Mouse (Mus musculus) embryonic facial prominence, embryonic 10.5 days (tissue): Measurements from ENCODE around the gene Lrmda. TPM values are rescaled to one million over a fixed set of nuclear protein-coding genes. Genes with fewer than 3 reads are reported as not detected.

ENCODE experiments used
- DNase-seq: peaks from one replicate; pipeline ENCODE4 v3.0.0-alpha.2; 2017; ENCODE audit warnings: low spot score
- H3K27ac ChIP-seq: fragments of 300-500 bp; sonication (generic); replicated peaks from 2 replicates; pipeline ENCODE4 v1.5.1; 2016; ENCODE audit warnings: mild to moderate bottlenecking
- H3K27me3 ChIP-seq: fragments of 300-500 bp; sonication (generic); replicated peaks from 2 replicates; pipeline ENCODE4 v1.6.1; 2016; ENCODE audit warnings: low read depth, mild to moderate bottlenecking; ENCODE audit not compliant: poor library complexity, severe bottlenecking
- H3K36me3 ChIP-seq: fragments of 300-500 bp; sonication (generic); replicated peaks from 2 replicates; pipeline ENCODE4 v1.6.1; 2016; ENCODE audit warnings: mild to moderate bottlenecking, moderate library complexity
- H3K4me1 ChIP-seq: fragments of 300-500 bp; sonication (generic); 2 replicates; pipeline ENCODE4 v1.6.1; 2016
- H3K4me3 ChIP-seq: fragments of 300-500 bp; sonication (generic); 2 replicates; pipeline ENCODE4 v1.5.1; 2016; ENCODE audit warnings: mild to moderate bottlenecking, moderate library complexity
- H3K9me3 ChIP-seq: fragments of 300-500 bp; sonication (generic); 2 replicates; pipeline ENCODE4 v1.6.1; 2016; ENCODE audit warnings: mild to moderate bottlenecking
- WGBS: fragments of 180-500 bp; shearing (Covaris S2); methylation state at CpG from one replicate; pipeline ENCODE4 v1.1.7; 2016; 5-methylcytosine and 5-hydroxymethylcytosine counted together
- polyA plus RNA-seq: library from polyadenylated mRNA; unstranded; fragments of >200 nt; fragmentation: Nextera tagmentation; extraction: Ambion mirVana; gene quantifications from 2 replicates; pipeline ENCODE4 v1.2.1, GENCODE M21; 2016

The Lrmda gene
- polyA plus RNA-seq, 1 experiment from 2014 or later, result 0.88 TPM

DNA sequence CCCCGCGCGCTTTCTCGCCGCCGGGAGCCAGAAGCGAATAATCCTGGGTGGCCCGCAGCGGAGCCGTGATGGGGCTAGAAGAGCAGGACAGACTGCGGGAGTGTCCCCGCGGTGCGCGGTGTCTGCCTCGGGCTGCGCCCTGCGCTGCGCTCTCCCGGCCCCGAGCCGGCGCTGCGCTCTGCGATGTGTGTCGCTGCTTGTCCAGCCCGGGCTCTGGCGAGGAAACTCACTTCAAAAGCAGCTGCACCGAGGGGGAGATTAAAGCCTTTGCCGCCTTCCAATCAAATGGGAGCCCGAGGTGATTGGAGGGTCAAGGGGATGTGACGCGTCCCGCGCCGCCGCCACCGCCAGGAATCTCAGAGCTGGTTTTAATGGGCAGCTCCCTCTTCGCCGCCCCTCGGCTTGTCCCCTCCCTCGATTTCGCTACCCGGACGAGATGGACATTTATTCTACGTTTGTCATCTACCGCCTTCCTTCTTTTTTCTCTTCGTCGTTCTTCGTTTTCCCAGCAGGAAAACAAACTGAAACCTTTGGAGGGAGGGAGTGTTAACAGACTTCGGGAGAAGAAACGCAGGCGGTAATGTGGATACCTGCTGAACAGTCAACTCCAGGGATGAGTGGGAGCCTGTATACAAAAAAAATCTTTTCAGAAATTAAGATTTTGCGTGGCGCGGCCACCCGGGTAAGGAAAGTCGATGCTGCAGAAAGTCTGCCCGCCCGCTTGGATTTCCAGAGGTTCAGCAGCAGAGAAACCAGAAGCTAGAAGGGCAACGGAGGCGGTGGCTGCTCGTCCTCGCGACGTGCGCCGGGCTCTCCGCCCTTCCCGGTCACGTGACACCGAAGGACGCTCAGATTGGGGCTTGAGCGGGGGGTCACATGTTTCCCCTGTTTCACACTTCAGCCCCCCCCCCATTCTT lies 31.6 kb upstream of the Lrmda start:
- peaks cover 78% of the 10 kb centered on the region for H3K4me1 ChIP-seq
- peak; percentile 98 for DNase-seq
- under 1% methylated on average over 74 of the region's 74 CpGs for WGBS
- H3K36me3 ChIP-seq, result peaks cover 17% of the 10 kb centered on the region
- peak overlapping the region; percentile 92 for H3K27ac ChIP-seq
- H3K27me3 ChIP-seq, result peaks cover 80% of the 10 kb centered on the region
- H3K4me3 ChIP-seq, result peak overlapping the region; percentile 85
- no peaks in the 10 kb centered on the region for H3K9me3 ChIP-seq

DNA sequence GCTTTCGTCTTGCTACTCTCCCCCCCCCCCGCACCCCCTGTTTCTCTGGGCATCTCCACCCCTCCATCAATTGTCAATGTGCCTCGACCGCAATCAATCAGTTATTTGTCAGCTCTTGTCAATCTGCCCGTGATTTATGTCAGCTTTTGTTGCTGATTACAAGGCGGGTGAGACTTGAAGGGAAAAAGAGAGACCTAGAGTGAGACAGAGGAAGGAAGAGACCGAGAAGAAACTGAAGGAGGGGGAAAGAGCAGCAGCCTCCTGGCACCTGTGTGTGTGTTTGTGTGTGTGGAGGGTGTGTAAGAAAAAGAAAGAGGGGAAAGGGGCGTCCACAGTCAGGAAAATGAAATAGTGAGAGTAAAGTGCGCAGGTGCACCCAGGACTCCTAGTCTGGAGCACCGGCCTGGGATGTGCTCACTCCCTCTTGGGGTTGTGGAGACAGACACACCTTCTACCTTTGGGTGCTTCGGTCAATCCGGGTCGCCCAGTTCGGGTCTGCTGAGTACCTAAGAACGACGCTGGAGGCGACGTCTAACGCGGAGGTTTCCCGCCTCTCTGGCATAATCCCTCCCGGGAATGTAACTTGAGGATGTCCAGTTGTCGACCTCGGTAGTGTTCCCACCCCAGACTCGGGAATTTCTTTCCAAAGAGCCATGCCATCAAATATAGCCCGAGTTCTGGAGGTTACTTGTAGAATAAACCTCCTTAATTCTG lies 30.8 kb upstream of the Lrmda start:
- H3K27ac ChIP-seq, result peak overlapping the region; percentile 92
- H3K4me3 ChIP-seq, result peak overlapping the region; percentile 85
- peaks cover 17% of the 10 kb centered on the region for H3K36me3 ChIP-seq
- peaks cover 75% of the 10 kb centered on the region for H3K4me1 ChIP-seq
- H3K27me3 ChIP-seq, result peaks cover 82% of the 10 kb centered on the region
- peak; percentile 59 for DNase-seq
- under 1% methylated on average over 26 of the region's 26 CpGs for WGBS
- no peaks in the 10 kb centered on the region for H3K9me3 ChIP-seq

DNA sequence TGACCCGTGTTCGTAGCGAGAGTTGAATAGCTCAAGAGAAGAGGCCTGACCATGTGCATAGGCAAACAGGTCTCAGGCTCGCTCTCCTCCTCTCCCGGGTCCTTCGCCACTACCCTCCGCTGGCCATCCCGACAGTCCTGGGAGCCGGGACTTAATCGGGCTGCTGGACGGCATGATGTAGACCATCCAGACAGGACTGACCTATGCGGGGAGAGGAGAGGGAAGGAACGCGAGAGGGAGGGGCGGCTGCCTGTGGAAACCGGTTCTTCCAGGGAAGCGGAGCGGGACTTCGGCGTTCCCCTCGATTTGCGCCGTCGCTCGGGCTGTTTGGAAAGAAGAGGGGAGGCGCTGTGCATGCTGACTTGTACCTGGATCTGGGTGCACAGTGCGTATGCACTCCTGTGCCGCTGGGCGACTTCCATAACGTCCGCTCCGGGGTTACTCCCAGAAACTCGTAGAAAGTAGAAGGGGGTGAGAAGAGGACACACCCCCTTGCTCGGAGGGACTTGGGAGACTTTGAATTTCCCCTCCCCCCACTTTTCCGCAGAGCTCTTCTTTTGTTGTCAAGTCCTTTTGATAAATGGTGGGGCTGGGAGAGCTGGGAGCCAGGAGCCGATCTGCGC lies 30.1 kb upstream of the Lrmda start, which contains the start of gene Zfp503:
TSS of gene Zfp503 (minus strand) at position 311 of the 623 bp plus-strand sequence.
- no peaks in the 10 kb centered on the region for H3K9me3 ChIP-seq
- H3K27me3 ChIP-seq, result peaks cover 88% of the 10 kb centered on the region
- WGBS, result under 1% methylated on average over 37 of the region's 37 CpGs
- H3K36me3 ChIP-seq, result peaks cover 17% of the 10 kb centered on the region
- peak within 1 kb of the TSS; percentile 85 for H3K4me3 ChIP-seq
- DNase-seq, result peak; percentile 79
- H3K4me1 ChIP-seq, result peaks cover 82% of the 10 kb centered on the region
- H3K27ac ChIP-seq, result peak within 1 kb of the TSS; percentile 92

DNA sequence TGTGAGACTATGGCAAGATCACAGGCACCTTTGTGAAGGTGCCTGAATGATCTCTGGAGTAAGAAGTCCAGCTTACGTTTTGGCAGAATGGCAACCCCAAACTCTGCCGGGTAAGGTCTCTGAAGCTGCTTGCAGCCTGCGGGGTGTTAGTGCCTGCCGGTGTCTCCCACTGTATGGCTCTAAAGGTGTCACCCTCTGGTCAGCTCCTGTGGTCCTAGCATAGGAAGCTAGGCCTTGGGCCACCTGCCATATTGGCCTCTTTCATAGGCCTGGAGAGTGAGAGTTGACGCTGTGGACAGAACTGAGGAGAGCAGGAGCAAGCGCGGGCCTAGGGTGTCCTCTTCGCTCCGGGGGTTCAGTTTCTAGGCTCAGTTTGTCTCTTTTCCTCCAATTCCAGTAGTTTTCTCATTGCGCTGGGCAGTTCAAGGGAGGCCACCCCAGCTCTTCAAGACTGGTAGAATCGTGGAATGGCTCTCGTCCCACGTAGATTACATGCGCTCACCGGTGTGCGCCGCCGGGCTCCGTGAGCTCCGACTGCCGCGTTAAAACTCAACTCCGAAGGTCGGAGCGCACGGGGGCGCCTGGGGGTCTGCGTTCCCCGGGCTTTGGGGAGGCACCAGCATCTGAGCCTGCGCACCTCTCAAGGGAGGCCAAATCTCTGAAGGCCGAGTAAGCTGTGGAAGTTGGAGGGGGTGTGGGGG lies 29.0 kb upstream of the Lrmda start:
- Histone ChIP-seq H3K36me3 (peaks cover 7% of the 10 kb centered on the region), H3K4me1 (peaks cover 84% of the 10 kb centered on the region), H3K4me3 (peak overlapping the region; percentile 85), H3K9me3 (no peaks in the 10 kb centered on the region), H3K27me3 (peaks cover 90% of the 10 kb centered on the region), H3K27ac (peak overlapping the region; percentile 92)
- under 1% methylated on average over 31 of the region's 31 CpGs for WGBS
- peak; percentile 64 for DNase-seq

DNA sequence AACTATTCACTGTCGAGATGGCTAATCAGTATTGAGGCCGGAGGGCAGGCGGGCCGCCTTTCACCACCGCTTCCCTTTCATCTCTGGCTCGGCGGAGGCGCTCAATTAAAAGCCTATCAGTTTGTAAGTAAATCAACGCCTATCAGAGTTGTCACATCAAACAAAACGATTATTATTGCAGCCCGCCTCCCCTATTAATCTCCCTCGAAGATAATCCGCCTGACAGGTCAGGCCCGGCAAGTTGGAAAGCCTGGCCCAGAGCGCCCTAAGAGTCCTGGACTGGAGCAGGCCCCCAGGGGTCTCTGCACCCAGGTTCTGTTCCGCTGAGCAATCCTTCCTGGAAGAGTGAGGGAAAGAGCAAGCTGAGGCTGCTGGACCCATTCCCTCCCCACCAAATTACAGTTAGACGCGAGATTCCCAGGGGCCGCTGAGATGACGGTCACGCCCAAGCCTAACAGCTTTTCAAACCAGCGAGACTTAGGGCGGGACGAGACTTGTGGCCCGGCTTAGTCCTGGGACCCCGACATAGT lies 28.2 kb upstream of the Lrmda start:
- Histone ChIP-seq H3K27ac (0 out of 2 replicates have a peak overlapping the region, but pooled peaks have one; percentile 35), H3K27me3 (peaks cover 90% of the 10 kb centered on the region), H3K4me1 (peaks cover 79% of the 10 kb centered on the region), H3K4me3 (peak overlapping the region; percentile 85), H3K36me3 (no peaks in the 10 kb centered on the region), H3K9me3 (no peaks in the 10 kb centered on the region)
- DNase-seq, result peak; percentile 79
- under 1% methylated on average over 26 of the region's 26 CpGs for WGBS

DNA sequence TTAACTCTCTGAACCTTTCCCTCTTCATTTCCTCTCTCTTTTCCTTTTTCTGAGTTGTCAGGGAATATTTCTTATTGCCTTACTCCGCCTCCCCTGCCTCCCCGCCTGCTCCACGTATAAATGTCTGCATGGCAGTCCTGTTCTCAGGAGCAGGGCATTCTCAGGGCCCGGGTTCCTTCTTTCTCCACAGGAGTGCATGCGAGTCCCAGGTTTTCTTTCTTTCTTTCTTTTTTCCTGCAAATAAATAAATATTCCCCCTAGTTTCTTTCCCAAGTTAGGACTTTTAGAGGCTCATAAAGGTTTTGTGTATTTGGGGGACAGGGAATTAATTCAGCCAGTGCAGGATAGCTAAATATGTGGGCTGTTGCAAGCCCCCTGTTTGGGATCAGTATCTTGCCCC lies 27.7 kb upstream of the Lrmda start:
- 3% methylated on average over 5 of the region's 5 CpGs for WGBS
- H3K4me1 ChIP-seq, result peaks cover 75% of the 10 kb centered on the region
- DNase-seq, result peak; percentile 34
- H3K36me3 ChIP-seq, result no peaks in the 10 kb centered on the region
- peak overlapping the region; percentile 85 for H3K4me3 ChIP-seq
- H3K27me3 ChIP-seq, result peaks cover 90% of the 10 kb centered on the region
- no peak overlapping the region for H3K27ac ChIP-seq
- H3K9me3 ChIP-seq, result no peaks in the 10 kb centered on the region

DNA sequence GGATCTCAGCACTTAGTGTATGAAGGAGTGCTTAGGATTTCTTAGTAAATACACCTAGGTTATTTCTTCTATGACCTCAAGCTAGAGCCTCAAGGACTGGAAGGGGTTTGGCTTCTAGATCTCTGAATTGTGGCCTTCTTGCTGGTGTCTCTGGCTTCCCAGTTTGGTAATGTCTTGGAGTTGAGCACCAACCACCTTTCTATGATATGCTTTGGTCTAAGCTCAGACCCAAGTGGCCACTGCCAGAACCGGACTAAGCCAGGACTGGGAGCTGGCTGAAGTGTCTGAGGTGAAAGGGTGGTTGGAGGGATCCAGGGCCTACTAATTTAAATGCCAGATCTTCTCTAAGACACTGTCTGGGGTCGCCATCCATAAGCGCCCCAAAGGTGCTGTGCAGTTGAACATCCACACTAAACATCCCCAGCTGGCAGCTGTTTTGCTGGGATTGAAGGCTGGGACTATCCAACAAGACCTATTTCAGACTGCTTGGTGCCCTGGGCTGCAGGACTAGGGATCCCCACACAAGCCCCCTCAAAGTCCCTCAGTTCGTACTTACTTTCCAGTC lies 27.1 kb upstream of the Lrmda start:
- Histone ChIP-seq H3K27me3 (peaks cover 90% of the 10 kb centered on the region), H3K27ac (no peak overlapping the region), H3K4me1 (peaks cover 69% of the 10 kb centered on the region), H3K4me3 (peak overlapping the region; percentile 85), H3K9me3 (no peaks in the 10 kb centered on the region), H3K36me3 (no peaks in the 10 kb centered on the region)
- 20% methylated on average over 4 of the region's 4 CpGs for WGBS
- DNase-seq, result peak; percentile 35

DNA sequence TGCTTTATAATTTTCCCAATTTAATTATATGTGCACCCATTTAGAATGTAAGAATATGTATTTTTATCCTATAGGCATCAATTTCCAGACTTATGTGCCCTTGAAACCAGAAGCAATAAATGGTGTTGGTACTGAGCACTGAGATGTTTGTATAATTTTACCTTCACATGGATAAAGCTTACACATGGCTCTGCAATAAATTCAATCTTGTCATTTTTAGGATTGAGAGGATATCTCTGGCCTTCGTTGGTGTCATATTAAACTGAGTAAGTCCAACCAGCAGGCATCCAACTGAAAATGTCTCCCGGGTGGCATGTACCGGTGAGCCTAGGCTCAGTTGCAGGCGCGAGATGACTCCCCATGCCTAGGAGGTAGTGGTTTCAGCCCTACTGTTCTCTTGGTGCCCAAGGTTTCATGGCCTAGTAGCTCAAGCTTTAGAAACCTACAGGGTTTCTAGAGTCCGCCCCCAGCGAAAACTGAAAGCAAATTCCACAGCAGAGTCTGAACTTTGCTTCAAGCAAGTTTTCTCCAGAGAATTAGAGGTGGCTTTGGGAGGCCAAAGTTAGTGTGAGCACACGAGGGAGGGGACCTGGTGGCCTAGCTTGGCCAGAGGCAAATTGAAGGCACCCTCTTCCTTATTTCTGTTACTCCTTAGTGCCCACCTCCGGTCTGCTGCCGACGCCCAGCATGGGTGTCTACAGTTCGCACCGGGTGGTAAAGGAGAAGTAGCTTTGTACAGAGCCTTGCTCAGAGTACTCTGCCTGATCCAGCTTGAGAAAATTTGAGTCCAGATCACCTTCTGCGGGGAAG lies 26.1 kb upstream of the Lrmda start:
- Histone ChIP-seq H3K4me3 (peak overlapping the region; percentile 73), H3K36me3 (no peaks in the 10 kb centered on the region), H3K4me1 (peaks cover 65% of the 10 kb centered on the region), H3K27me3 (peaks cover 90% of the 10 kb centered on the region), H3K9me3 (no peaks in the 10 kb centered on the region), H3K27ac (peak overlapping the region; percentile 86; the same call in 1 of the 2 replicates)
- peak; percentile 35 for DNase-seq
- WGBS, result 4% methylated on average over 14 of the region's 14 CpGs

DNA sequence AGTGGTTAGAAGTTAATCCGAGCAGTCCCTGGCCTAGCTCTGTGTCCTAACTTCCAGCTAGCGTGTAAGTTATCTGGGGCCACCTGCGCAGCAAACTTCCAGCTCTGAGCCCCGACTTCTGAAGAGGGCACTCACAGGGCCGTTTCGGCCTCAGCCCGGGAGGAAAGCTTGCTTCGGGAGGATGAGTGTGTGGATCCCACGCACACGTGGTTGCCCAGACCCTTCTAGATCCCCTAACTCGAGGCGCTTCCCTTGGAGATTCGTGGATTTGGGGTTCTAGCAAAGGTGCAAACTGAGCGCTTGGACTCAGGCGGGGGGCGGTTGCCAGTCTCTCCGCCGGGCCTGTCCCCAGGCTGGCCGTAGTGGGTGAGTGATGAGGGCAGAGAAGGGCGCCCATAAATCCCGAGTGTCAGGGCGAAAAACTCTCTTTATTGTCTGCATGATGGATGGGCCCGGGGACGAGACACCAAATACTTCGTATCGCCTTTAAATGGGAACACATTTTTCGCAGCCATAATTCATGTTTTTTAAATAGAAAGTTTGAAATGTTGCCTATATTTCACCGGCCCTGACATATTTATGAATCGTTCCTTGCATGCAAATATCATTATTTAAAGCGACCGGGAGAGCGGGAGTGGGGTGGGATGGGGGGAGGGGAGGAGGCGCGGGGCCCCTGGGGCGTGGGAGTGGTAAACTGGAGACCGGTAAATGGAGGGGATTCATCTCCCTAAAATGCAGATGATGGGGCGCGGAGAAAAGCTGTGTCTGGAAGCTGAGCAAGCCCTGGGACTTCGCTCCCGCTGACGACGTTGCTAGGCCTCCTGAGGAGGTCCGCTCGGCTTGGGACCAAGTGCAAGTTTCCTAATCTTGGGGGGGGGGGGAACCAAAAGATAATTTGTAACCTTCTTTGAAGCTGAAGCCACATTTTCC lies 25.2 kb upstream of the Lrmda start:
- Histone ChIP-seq H3K27me3 (peaks cover 84% of the 10 kb centered on the region), H3K9me3 (no peaks in the 10 kb centered on the region), H3K27ac (peak overlapping the region; percentile 86), H3K4me3 (peak overlapping the region; percentile 73), H3K4me1 (peaks cover 56% of the 10 kb centered on the region), H3K36me3 (no peaks in the 10 kb centered on the region)
- peak; percentile 53 for DNase-seq
- 1% methylated on average over 44 of the region's 44 CpGs for WGBS

DNA sequence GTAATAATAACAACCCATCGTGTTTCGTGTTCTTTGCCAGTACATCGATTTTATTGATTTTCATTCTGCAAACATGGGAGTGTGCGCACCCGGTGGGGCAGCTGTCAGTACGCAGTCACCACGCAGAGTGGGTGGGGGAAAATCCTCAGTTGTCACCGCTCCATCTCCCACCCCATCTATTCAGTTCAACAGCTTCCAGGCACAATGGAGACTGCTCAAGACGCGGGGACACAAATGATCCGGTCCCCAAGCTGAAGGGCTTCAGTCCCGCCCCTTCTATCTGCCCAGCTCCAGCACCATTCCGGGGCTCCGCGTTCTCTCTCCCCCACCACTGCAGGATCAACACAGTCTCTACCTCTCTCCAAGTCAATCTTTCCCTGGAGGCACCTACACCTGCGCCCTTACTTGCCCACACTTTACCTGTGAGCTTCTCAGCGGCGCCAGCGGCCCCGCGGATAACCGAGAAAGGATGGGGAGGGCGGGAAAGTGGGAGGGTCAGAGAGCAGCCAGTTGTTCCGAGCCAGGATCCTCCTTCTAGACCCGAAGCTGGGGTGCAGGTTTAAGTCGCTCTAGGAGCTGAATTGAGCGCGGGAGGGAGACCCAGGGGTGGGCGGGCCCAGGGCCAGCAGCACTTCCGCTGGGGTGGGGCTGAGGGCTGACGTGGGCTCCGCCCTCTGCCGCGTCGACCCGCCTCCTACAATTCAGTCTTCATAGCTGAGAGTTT lies 24.3 kb upstream of the Lrmda start:
- peak; percentile 83 for DNase-seq
- WGBS, result 1% methylated on average over 36 of the region's 36 CpGs
- H3K36me3 ChIP-seq, result no peaks in the 10 kb centered on the region
- peaks cover 80% of the 10 kb centered on the region for H3K27me3 ChIP-seq
- H3K27ac ChIP-seq, result peak overlapping the region; percentile 86
- no peaks in the 10 kb centered on the region for H3K9me3 ChIP-seq
- H3K4me1 ChIP-seq, result peaks cover 47% of the 10 kb centered on the region
- H3K4me3 ChIP-seq, result peak overlapping the region; percentile 73
